Mouse (Mus musculus): Measurements from ENCODE around the gene Otop2.
A peak's percentile ranks its signal among the peaks of the same experiment; 100 is the strongest.

Otop2 gene

GRCm38 (mm10) chr11:115306863-115307262, at the start of gene Otop2:
Otop2 (plus strand) TSS chr11:115307163.
- DNase-seq, result no peak

GRCm38 (mm10) chr11:115257775-115258510, 49.0 kb upstream of the Otop2 start:
- DNase-seq, result no peak

GRCm38 (mm10) chr11:115259134-115259533, 47.8 kb upstream of the Otop2 start:
- DNase-seq, result no peak

DNA sequence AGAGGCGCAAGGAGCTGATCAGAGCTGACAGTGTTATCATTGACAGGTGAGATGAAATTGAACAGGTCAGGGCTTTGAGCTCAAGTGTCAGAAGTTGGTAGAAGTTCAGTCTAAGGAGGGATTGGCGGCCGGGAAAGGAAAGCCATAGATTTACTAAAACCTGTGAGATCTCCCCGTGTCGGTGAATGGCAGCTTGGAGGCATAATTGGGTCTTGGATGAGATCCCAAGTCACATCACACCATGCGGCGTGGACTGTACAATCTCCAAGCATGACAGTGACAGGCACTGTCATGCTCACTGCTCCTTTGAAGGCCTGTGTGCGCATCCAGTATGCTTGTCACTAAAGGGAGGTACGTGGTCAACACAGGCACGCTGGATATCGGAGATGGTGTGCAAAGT, 44.0 kb upstream of the Otop2 start:
- peak; percentile 81 for DNase-seq

- DNase-seq, result peak; percentile 84
These were observed 42.7 kb upstream of the Otop2 start for GRCm38 (mm10) chr11:115264136-115264861.

GRCm38 (mm10) chr11:115264862-115265668, 41.9 kb upstream of the Otop2 start:
- no peak for DNase-seq

- peak; percentile 88 for DNase-seq
These were observed 41.1 kb upstream of the Otop2 start for GRCm38 (mm10) chr11:115265771-115266399.

DNA sequence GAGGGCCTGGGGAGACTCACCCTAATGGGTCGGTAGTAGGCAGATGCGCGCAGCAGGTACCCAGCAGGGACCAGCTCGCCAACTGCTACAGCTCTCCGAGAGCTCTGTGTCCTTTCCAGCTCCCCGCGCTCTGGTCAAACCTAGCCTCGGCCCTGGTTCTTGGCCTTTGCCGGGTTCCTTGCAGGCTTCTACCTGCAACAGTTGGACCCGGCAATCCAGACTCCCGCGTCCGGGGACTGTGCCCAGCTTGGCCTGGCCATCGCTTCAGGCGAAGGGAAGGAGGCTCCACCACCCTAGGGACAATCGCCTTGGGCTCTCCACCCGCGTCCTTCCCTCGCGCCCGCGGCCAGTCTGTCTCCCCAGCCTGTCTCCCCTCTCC, 40.6 kb upstream of the Otop2 start:
- peak; percentile 87 for DNase-seq

GRCm38 (mm10) chr11:115267061-115267883, 39.7 kb upstream of the Otop2 start, which contains the start of gene Grin2c:
Grin2c (minus strand) TSS chr11:115267243.
- peak; percentile 76 for DNase-seq

DNA sequence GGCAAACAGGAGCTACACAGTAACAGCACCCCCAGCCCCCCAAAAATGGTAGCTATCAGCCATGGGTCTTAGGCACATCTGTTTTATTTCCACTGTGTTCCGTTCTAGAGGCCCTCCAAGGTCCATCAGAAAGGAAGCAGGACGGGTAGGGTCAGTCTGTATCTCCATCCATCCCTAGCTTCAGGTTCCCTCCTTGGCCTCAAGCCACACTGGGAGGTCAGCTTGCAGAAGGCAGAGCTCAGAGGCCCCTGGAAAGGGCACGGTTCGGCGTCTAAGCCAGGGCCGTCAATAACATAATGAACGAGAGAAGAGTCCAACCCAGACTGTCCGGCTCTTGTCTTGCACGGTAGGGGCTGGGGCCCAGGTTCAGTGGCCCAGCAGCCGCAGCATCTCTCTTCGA, 39.0 kb upstream of the Otop2 start:
- peak; percentile 73 for DNase-seq

DNA sequence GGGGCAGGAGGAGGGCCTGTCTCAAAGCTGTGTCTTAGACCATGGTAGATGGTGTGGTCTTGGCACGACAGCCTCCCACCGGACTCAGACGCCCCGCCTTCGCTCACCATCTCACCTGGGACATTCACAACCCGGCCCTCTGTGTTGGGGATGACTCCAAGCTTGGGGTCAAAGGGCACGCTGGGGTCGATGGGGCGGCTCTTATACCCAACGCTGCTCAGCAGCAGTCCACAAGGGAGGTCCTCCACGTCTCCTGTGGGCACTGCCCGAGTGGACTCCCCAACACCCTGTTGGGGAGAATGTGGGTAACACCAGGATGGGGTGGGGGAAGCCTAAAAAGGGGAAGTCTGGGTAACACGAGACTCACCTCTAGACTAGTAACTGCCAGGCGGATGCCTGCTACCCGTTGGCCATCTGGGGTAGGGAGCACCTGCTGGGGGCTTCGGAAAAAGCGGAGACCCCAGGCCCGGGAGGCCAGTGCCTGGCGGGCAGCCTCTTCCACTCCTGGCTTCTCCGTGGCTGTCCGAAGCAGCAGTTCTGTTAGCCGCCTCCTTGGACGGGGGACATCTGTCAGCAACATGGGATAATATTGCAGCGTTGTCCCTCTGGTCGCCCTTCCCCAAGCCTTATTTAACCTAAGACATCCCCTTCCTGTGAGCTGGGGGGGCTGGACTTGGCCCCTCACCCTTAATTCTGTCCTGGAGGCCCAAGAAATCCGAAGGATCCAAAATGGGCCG, 37.5 kb upstream of the Otop2 start:
- DNase-seq, result peak; percentile 74

DNA sequence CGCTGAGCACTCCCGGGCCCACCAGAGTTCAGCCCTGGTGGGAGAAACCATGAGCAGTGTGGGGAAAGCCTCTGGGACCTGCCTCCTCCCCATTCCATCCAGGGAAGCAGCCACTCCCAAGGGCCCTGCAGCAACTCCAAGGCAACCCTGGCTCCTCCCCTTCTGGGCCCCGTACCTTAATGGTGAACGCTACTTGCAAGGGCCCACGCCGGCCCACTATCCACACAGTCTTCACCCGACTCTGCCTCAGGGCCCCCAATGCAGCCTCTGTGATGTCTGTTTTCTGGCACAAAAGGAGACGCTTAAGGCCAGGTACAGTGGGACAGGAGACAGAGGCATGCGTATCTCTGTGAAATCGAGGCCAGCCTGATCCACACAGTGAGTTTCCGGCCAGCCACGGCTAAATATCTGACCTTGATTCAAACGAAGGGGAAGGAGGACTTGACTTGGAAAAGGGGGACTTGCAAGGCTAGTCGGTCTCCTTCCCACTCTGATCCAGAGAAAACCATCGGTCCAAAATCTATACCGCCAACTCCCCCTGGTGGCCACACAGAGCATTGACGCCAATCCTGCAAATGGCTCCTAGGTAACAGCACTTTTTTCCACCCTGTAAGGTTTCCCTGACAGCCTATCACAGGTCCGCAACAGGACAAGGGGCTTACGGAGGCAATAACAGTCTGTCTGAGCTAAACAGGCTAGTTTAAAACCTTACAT, 36.7 kb upstream of the Otop2 start:
- peak; percentile 92 for DNase-seq

- DNase-seq, result peak; percentile 71
These were observed 35.9 kb upstream of the Otop2 start for GRCm38 (mm10) chr11:115271052-115271451.

DNA sequence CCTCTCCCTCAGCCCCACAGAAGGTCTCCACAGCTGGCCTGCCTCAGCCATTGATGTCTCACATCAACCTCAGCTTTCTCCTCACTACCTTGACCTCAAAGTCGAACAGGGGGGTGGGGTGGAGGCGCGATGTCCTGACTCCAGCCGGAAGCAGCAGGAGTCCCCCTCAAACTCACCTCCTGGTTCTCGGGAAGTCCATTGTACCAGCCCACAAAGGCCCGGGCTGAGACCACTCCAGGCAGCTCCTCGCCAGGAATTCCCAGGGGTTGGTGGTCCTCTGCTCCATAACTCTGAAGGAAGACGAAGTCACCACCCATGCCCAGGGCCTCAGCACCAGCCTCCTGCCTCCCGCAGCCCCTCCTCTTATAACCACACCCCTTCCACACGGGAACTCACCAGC, 35.5 kb upstream of the Otop2 start:
- peak; percentile 72 for DNase-seq

- peak; percentile 53 for DNase-seq
These were observed 34.0 kb upstream of the Otop2 start for GRCm38 (mm10) chr11:115272894-115273498.

- no peak for DNase-seq
These were observed 33.2 kb upstream of the Otop2 start for GRCm38 (mm10) chr11:115273735-115274134.

DNA sequence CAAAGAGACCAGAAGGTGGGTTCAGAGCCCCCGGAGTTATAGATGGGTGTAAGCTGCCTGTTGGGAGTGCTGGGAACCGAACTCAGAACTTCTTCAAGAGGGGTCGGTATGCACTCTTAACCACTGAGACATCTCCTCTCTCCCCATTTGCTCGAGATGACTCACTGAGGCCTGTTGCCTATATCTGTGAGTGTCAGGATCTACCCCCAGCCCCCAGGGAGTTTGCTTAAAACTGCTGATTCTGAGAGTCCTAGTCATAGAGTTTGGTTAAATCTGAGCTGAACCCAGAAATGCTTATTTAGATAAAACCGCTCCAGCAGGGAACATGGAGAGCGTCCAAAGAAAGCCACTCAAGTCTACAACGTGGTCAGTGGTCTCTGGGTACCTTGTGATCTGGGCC, 32.8 kb upstream of the Otop2 start:
- no peak for DNase-seq

GRCm38 (mm10) chr11:115274771-115275170, 32.2 kb upstream of the Otop2 start:
- peak; percentile 53 for DNase-seq

DNA sequence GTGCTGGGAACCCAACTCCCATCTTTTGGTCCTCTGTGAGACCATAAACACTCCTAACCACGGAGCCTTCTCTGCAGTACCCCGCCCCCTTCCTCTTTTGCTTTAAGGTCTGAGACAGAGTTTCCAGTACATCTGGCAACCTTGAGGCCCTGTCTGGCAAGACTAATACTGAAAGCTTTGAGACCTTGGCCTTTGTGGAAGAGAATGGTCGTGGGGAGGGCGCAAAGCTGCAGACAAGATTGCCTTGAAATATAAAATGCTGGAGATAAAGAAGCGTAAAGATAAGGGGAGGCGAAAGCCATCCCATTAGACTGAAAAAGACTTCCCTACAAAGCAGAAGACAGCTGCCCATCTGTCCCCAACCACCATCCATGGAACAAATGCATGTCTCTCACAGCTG, 31.5 kb upstream of the Otop2 start:
- no peak for DNase-seq

DNA sequence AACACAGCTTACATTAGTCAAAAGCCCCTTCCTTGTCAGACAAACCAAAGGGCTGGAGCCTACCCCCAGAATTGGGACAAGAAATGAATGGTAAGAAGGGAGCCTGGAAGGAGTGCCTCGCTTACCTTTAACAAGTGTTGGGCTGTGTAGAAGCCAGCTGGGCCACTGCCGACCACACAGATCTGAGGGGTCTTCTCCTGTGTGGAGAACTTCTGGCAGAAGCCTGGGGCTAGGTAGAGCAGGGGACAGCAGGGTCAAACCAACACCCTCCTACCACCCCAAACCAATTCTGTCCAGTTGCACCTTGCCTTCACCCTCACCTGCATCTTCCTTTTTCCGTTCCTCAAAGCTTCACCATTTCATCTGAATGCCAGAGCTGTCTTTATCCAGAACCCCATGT, 31.0 kb upstream of the Otop2 start:
- DNase-seq, result peak; percentile 59
